Mouse (Mus musculus) cortical plate, adult 2 months (tissue): ENCODE data around the gene Dhrs7. TPM values are rescaled to one million over a fixed set of nuclear protein-coding genes. Genes with fewer than 3 reads are reported as not detected.
A peak's percentile ranks its signal among the peaks of the same experiment; 100 is the strongest.
"Not testable (repeated sequence)": the region's sequence is repeated elsewhere in the genome, so short reads cannot be mapped to it uniquely, and the experiment has no call there.

Experiments
- H3K27ac ChIP-seq: fragments of 200-500 bp; 2 replicates; pipeline ENCODE4 v1.5.1; 2012; ENCODE audit warnings: low read length, control low read depth, inconsistent platforms; ENCODE audit not compliant: insufficient read depth
- H3K4me1 ChIP-seq: fragments of 200-500 bp; 2 replicates; pipeline ENCODE4 v1.6.1; 2011; ENCODE audit warnings: low read length; ENCODE audit not compliant: control insufficient read depth, insufficient read depth
- H3K4me3 ChIP-seq: fragments of 200-500 bp; 2 replicates; pipeline ENCODE4 v1.5.1; 2011; ENCODE audit warnings: mild to moderate bottlenecking, low read length, control low read depth; ENCODE audit not compliant: insufficient read depth
- CTCF ChIP-seq: fragments of 200-500 bp; IDR thresholded peaks from 2 replicates; pipeline ENCODE4 v1.5.1; 2011; ENCODE audit warnings: mild to moderate bottlenecking, control low read depth, low read length; ENCODE audit not compliant: insufficient read depth; ENCODE audit errors: extremely low read depth
- POLR2A ChIP-seq: fragments of 200-500 bp; IDR thresholded peaks from 2 replicates; pipeline ENCODE4 v1.6.1; 2011; ENCODE audit warnings: mild to moderate bottlenecking, low read length, control low read depth; ENCODE audit not compliant: insufficient read depth; ENCODE audit errors: extremely low read depth
- polyA plus RNA-seq: library from polyadenylated mRNA; depleted of rRNA; stranded (reverse); fragments of >200 nt; gene quantifications from 2 replicates; pipeline ENCODE4 v1.2.3, GENCODE M21; 2012; rRNA removed

Dhrs7 gene
- 45.8 and 51.7 TPM in 2 replicates for polyA plus RNA-seq

DNA sequence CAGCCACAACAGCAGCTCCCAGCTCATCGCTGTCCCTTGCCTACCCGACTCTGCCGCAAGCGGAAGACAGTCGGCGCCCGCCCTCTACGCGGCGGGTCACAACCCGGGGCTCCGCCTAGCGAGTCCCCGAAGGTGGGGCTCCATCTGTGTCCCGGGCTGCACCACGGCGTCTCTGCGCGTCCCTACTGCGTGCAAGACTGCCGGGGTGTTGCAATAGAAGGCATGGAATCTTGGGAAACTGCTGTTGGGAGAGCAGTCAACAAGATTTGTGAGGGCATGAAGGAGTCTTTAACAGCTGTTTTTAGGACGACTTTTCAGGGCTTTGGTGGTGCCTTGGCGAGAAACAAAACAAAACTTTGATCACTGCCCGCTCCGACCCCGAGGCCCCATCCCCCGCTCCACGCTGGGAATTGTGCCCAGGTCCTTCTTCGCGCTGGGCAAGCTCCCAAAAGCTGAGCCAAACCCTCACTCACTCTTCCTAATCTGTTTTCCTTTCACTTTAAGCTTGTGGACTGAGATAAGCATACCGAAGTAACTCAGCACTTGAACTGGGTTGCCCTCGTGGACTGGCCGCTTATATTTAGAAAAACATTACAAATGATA, at the start of gene Dhrs7:
Gene Dhrs7 (minus strand): TSS at position 175 of the 603 bp plus-strand sequence.
- Histone ChIP-seq H3K4me3 (peak within 1 kb of the TSS; percentile 90), H3K4me1 (peaks cover 6% of the 10 kb centered on the region), H3K27ac (peak within 1 kb of the TSS; percentile 31)
- peak; percentile 62; the same call in 1 of the 2 replicates for TF ChIP-seq POLR2A
- no peak for TF ChIP-seq CTCF

DNA sequence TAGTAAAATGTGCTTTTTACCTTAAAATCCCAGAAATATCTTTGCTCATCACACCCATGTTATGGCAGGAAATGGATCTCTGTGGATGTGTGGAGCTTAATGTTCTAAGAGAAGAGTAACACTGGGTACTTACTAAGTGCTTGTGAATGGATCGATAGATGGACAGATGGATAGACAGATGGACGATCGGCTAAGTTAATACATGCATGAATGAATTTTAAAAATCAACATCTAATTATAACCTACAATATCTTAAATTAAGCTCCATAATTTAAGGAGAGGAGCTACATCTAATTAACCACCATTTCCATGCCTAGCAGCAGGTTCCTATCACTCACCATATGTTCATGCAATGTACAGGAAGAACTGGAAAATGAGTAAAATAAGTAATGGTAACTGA, 45.3 kb upstream of the Dhrs7 start:
- H3K4me1 ChIP-seq, result no peaks in the 10 kb centered on the region
- TF ChIP-seq POLR2A, result no peak
- H3K27ac ChIP-seq, result no peak overlapping the region
- H3K4me3 ChIP-seq, result no peak overlapping the region

DNA sequence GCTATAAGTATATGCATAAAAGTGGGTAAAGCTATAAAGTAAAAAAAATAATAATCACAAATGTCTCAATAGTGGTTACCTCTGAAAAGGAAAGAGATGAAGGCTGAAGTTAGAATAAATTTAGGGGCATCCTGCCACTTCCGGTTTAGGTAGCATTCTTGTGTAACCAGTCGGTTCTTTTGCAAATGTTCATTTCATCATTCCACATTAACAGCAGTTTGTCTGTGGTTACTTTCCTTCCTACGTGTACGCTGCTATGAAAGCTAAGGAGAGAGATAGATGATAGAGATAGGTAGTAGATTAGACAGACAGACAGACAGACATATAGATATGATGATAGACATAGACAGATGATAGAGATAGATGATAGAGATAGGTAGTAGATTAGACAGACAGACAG, 39.4 kb upstream of the Dhrs7 start:
- H3K4me1 ChIP-seq, result no peaks in the 10 kb centered on the region
- no peak overlapping the region for H3K4me3 ChIP-seq
- TF ChIP-seq CTCF (no peak), POLR2A (no peak)
- H3K27ac ChIP-seq, result no peak overlapping the region

DNA sequence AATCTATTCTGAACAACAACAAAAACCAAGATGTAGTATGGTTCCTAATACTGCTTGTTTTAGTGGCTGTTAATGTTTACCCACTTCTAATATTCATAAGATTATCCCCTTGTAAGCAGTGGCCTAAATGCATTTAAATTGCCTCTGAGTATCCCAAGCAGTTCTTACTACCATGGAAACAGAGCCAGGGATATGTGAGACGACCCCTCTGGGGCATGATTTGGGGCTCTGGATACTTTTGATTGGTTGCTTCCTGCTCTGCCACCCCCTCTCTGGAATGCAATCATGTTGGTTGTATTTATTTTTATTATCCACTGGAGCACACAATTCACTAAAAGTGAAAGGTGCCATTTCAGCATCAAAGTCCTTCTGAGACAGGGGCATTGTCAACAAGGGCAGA, 35.3 kb upstream of the Dhrs7 start:
- H3K27ac ChIP-seq, result no peak overlapping the region
- TF ChIP-seq CTCF (no peak), POLR2A (no peak)
- H3K4me1 ChIP-seq, result no peaks in the 10 kb centered on the region
- H3K4me3 ChIP-seq, result no peak overlapping the region

- Histone ChIP-seq H3K27ac (no peak overlapping the region), H3K4me3 (no peak overlapping the region), H3K4me1 (no peaks in the 10 kb centered on the region)
- TF ChIP-seq POLR2A, result no peak
These were observed 30.3 kb upstream of the Dhrs7 start for GRCm38 (mm10) chr12:72694901-72695463.

GRCm38 (mm10) chr12:72694438-72694837, 29.7 kb upstream of the Dhrs7 start:
- no peak overlapping the region for H3K27ac ChIP-seq
- no peaks in the 10 kb centered on the region for H3K4me1 ChIP-seq
- no peak for TF ChIP-seq POLR2A
- no peak for TF ChIP-seq CTCF
- no peak overlapping the region for H3K4me3 ChIP-seq

DNA sequence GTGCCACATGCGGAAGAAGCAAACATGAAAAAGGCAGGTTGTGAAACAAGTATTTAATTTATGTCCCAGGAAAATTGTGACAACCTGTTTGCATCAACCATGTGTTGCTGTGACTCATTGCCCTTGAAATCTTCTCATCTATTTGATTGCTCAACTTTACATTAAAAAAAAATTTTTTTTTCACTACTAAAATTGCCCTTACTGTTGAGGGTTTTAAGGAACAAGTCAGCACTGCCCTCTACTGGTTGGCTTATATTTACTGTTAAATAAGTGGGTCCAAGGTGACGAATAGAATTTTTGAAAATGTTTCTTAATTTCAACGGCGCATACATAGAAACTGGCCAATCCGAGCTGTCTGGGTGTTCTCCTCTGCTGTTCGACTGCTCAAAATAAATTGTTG, 29.2 kb upstream of the Dhrs7 start:
- Histone ChIP-seq H3K4me1 (no peaks in the 10 kb centered on the region), H3K4me3 (no peak overlapping the region), H3K27ac (no peak overlapping the region)
- TF ChIP-seq CTCF (no peak), POLR2A (no peak)

DNA sequence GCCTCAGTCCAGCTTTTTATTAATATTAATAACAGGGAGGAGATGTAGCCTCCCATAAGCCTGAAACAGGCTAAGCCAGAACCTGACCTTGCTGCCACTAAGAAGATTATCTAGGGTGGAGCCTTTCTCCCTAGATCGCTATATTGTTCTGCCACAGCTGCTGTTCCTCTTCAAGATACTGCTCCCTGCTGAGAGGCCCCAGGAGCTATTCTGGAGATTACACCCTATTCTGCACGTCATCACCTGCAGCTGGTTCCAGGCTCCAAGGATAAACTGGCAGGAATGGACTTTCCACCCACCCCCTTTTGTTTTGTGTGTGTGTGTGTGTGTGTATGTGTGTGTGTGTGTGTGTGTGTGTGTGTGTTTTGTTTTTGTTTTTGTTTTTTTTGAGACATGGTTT, 23.6 kb upstream of the Dhrs7 start:
- not testable (repeated sequence) for H3K27ac ChIP-seq, H3K4me1 ChIP-seq, H3K4me3 ChIP-seq

- H3K4me1 ChIP-seq, H3K27ac ChIP-seq, H3K4me3 ChIP-seq: not testable (repeated sequence)
These were observed 23.0 kb upstream of the Dhrs7 start for GRCm38 (mm10) chr12:72687741-72688140.

DNA sequence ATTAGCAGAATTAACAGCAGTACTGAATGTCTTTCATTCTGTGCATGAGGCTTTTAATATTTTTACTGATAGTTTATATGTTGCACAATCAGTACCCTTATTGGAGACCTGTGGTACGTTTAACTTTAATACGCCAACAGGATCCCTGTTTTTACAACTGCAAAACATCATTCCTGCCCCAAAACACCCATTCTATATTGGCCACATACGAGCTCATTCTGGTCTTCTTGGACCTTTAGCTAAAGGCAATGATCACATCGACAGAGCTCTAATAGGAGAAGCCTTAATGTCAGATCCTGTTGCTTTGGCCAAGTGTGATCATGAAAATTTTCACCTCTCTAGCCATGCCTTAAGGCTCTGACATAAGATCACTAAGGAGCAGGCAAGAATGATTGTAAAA, 21.9 kb upstream of the Dhrs7 start:
- H3K4me3 ChIP-seq, H3K4me1 ChIP-seq, H3K27ac ChIP-seq: not testable (repeated sequence)

DNA sequence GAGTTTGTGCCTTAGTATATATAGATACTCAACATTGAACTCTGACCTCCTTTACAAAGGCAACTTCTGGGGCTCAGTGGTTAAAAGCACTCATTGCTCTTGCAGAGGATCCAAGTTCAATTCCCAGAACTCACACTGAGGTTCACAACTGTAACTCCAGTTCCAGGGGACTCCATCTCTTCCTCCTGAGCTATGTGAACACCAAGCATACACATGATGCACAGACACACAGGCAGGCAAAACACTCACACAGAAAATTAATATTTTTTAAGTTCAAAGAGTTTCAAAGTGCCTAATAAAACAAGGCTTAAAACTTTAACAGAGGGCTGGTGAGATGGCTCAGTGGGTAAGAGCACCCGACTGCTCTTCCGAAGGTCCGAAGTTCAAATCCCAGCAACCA, 18.9 kb upstream of the Dhrs7 start:
- Histone ChIP-seq H3K4me1 (no peaks in the 10 kb centered on the region), H3K27ac (no peak overlapping the region), H3K4me3 (no peak overlapping the region)
- TF ChIP-seq CTCF (no peak), POLR2A (no peak)
